ENCODE assay signal across 23 mouse cellular contexts in genomic region chr15:63071921-63072320, GRCm38 (mm10).
DNase-seq lines count a peak whose midpoint lies in the region; ATAC-seq lines count a peak whose summit lies in the region.
"Had no signal": no experiment of that assay in that cellular context is flagged by ENCODE, and none has a peak within 500 bp of the region (broad histone marks: within the 10 kb centered on the region; RNA-seq: fewer than 3 reads in every experiment).

No protein-coding gene starts in this region.

- no peak for ATAC-seq in cerebellum, adult (ENCODE audit: insufficient number of reproducible peaks, low FRiP score, low TSS enrichment)
- ATAC-seq: activated CD4-positive, CD25-positive, alpha-beta regulatory T cell, adult 4 months; CD4-positive, CD25-positive, alpha-beta regulatory T cell, adult 4 months; Patski had no signal

- DNase-seq in 3134 (ENCODE audit: extremely low read depth, insufficient read length, low spot score) = peak; percentile 29
- peak; percentile 66 for DNase-seq in 3T3-L1 (ENCODE audit: low read depth, low spot score)
- peak; percentile 76 for DNase-seq in NIH3T3 (ENCODE audit: low read depth)
- DNase-seq in kidney, postnatal 4 days = no peak
- DNase-seq in neural tube, embryonic 10.5 days (ENCODE audit: extremely low spot score, low spot score) = no peak
- DNase-seq: adrenal gland, adult 2 months; adrenal gland, adult 8-10 months; adrenal gland, postnatal 10 days; adrenal gland, postnatal 14 days; adrenal gland, postnatal 25 days; adrenal gland, postnatal 36 days; B cell, adult 2 months; cerebellum, adult 11 months; cerebellum, adult 11-12 months; cerebellum, adult 18-20 months; cerebellum, adult 2 months; cerebellum, adult 8-10 months; cerebellum, adult 9-10 months; cerebellum, adult 9-11 months had no signal

Comparison
In these comparisons a context has a peak if more than half of its experiments do, and no peak if none do; other contexts are left out.
1. DNase-seq: peak in 3134 (single experiment), 3T3-L1 (single experiment) and NIH3T3 (single experiment); none in kidney, postnatal 4 days (0 of 2) and neural tube, embryonic 10.5 days (single experiment).